8 mouse cellular contexts compared by ENCODE assay signal in the genomic region with DNA sequence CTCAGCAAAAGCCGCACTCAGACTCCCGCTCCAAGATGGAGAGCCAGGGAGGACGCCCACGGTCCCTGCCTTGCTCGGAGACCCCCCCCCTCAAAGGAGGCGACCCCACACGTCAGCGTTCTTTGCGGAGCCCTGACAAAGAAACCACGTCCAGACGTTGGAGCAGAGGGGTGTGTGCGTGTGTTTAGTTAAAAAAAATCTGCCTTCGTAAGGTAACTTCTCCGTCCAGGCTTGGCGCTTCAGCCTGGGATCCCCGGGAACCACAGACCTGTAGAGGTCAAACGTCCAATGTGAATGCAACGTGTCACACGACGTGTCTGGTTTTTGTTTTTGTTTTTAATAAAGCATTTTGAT. TPM values are rescaled to one million over a fixed set of nuclear protein-coding genes. Genes with fewer than 3 reads are reported as not detected.
DNase-seq lines count a peak whose midpoint lies in the region; ATAC-seq and TF ChIP-seq lines count a peak whose summit lies in the region.

No protein-coding gene starts in this region.

- no peak for TF ChIP-seq CTCF in cortical plate, adult 2 months (IDR thresholded peaks at IDR 0.05; ENCODE audit: extremely low read depth, insufficient read depth, low read length)

- peaks cover 16% of the 10 kb centered on the region for H3K4me1 ChIP-seq in lung, embryonic 16.5 days (replicated peaks; ENCODE audit: control insufficient read depth, insufficient read depth, low read length)
- H3K4me1 ChIP-seq in cortical plate, adult 2 months (ENCODE audit: control insufficient read depth, insufficient read depth, low read length), result peaks cover 2% of the 10 kb centered on the region
- peaks cover 40% of the 10 kb centered on the region for H3K4me1 ChIP-seq in hindbrain, embryonic 13.5 days (replicated peaks)
- H3K4me1 ChIP-seq in megakaryocyte, embryonic 14.5 days, result peaks cover 34% of the 10 kb centered on the region

- peak overlapping the region; percentile 99 for H3K9ac ChIP-seq in lung, embryonic 16.5 days (ENCODE audit: low read length)
- peak overlapping the region; percentile 100 for H3K9ac ChIP-seq in hindbrain, embryonic 13.5 days

- WGBS in lung, embryonic 16.5 days, result under 1% methylated on average over 20 of the region's 20 CpGs
- WGBS in hindbrain, embryonic 13.5 days, result 0% methylated on average over 20 of the region's 20 CpGs

- TF ChIP-seq POLR2A in cortical plate, adult 2 months (IDR thresholded peaks at IDR 0.05; ENCODE audit: extremely low read depth, insufficient read depth, low read length), result no peak

- no peak for DNase-seq in lung, postnatal 4 days
- DNase-seq in cerebellum, adult 11-12 months, result no peak
- DNase-seq in frontal cortex, postnatal 25 days (ENCODE audit: low spot score in 2 of 2), result no peak
- DNase-seq in adrenal gland, postnatal 14 days, result no peak

- H3K4me3 ChIP-seq in lung, embryonic 16.5 days (ENCODE audit: low read length), result peak overlapping the region; percentile 95
- H3K4me3 ChIP-seq in cortical plate, adult 2 months (ENCODE audit: insufficient read depth, low read length), result peak overlapping the region; percentile 84
- peak overlapping the region; percentile 96 for H3K4me3 ChIP-seq in hindbrain, embryonic 13.5 days
- peak overlapping the region; percentile 96 for H3K4me3 ChIP-seq in megakaryocyte, embryonic 14.5 days (replicated peaks)

- ATAC-seq in lung, embryonic 16.5 days (ENCODE audit: low read depth), result peak; percentile 44
- ATAC-seq in hindbrain, embryonic 13.5 days (ENCODE audit: low FRiP score), result peak; percentile 85

- H3K4me2 ChIP-seq in lung, embryonic 16.5 days (ENCODE audit: low read depth, low read length), result peak overlapping the region; percentile 69
- peak overlapping the region; percentile 80 for H3K4me2 ChIP-seq in hindbrain, embryonic 13.5 days

- no peaks in the 10 kb centered on the region for H3K36me3 ChIP-seq in lung, embryonic 16.5 days (ENCODE audit: control insufficient read depth, insufficient read depth, low read length)
- H3K36me3 ChIP-seq in hindbrain, embryonic 13.5 days, result no peaks in the 10 kb centered on the region
- no peaks in the 10 kb centered on the region for H3K36me3 ChIP-seq in megakaryocyte, embryonic 14.5 days (replicated peaks; ENCODE audit: low read length)

- no peaks in the 10 kb centered on the region for H3K27me3 ChIP-seq in lung, embryonic 16.5 days (ENCODE audit: control insufficient read depth, insufficient read depth, low read depth, low read length)
- no peaks in the 10 kb centered on the region for H3K27me3 ChIP-seq in hindbrain, embryonic 13.5 days
- H3K27me3 ChIP-seq in megakaryocyte, embryonic 14.5 days (replicated peaks), result peaks cover 24% of the 10 kb centered on the region

- H3K9me3 ChIP-seq in lung, embryonic 16.5 days (ENCODE audit: control insufficient read depth, low read length), result no peaks in the 10 kb centered on the region
- no peaks in the 10 kb centered on the region for H3K9me3 ChIP-seq in hindbrain, embryonic 13.5 days
- no peaks in the 10 kb centered on the region for H3K9me3 ChIP-seq in megakaryocyte, embryonic 14.5 days

- H3K27ac ChIP-seq in lung, embryonic 16.5 days (ENCODE audit: low read length), result peak overlapping the region; percentile 97
- peak overlapping the region; percentile 85 for H3K27ac ChIP-seq in cortical plate, adult 2 months (ENCODE audit: insufficient read depth, low read length)
- peak overlapping the region; percentile 100 for H3K27ac ChIP-seq in hindbrain, embryonic 13.5 days

RNA-seq across cellular contexts. Expression of a gene that starts 0.4 kb away (rescaled TPM):
- polyA plus RNA-seq in lung, embryonic 16.5 days (2015; fragmentation: Nextera tagmentation; extraction: Ambion mirVana), result 41.2 and 46.4 TPM in 2 replicates
- polyA plus RNA-seq in cortical plate, adult 2 months (2012; rRNA removed), result 89.9 and 91.1 TPM in 2 replicates
- 211 and 214 TPM in 2 replicates for polyA plus RNA-seq in hindbrain, embryonic 13.5 days (2015; fragmentation: Nextera tagmentation; extraction: Ambion mirVana)
- 0.22 TPM in 1 of 2 replicates, not detected in the other for polyA plus RNA-seq in megakaryocyte, embryonic 14.5 days (2012; ENCODE audit: insufficient read depth, low replicate concordance)
- total RNA-seq in adrenal gland, postnatal 14 days (2021), result 28.9 and 32.2 TPM in 2 replicates

Comparison
In these comparisons a context has a peak if more than half of its experiments do, and no peak if none do; other contexts are left out.
1. RNA of a gene that starts 0.4 kb away (polyA plus RNA-seq): 211 to 214 TPM in hindbrain, embryonic 13.5 days, 89.9 to 91.1 TPM in cortical plate, adult 2 months and 41.2 to 46.4 TPM in lung, embryonic 16.5 days; 0.22 TPM in megakaryocyte, embryonic 14.5 days; every median in the first group is over 10 times any median in the second.
2. Peak in every context shown above with its lines, with median percentiles within 50 percentile points of each other: H3K27ac ChIP-seq and H3K4me3 ChIP-seq.